Mouse (Mus musculus) monocyte, adult 5-6 weeks (primary cell): ENCODE data around the gene Chad. TPM values are rescaled to one million over a fixed set of nuclear protein-coding genes. Genes with fewer than 3 reads are reported as not detected.

Experiments used
- ATAC-seq: fragments of 153-309, 156-312 bp; replicated peaks from 2 replicates; pipeline ENCODE4 v1.8.0; 2017; ENCODE audit warnings: mild to moderate bottlenecking; ENCODE audit not compliant: low TSS enrichment, insufficient number of reproducible peaks, severe bottlenecking, poor library complexity, low FRiP score
- total RNA-seq: library from RNA; stranded (forward); fragments of 200-1000, 200-491, 200-594 nt; gene quantifications from 3 replicates; pipeline ENCODE4 v1.2.3, GENCODE M21; 2017

Chad gene
- total RNA-seq, 1 experiment from 2014 or later = not detected

GRCm38 (mm10) chr11:94610744-94611740 is 46.2 kb downstream of the Chad start:
- no peak for ATAC-seq

DNA sequence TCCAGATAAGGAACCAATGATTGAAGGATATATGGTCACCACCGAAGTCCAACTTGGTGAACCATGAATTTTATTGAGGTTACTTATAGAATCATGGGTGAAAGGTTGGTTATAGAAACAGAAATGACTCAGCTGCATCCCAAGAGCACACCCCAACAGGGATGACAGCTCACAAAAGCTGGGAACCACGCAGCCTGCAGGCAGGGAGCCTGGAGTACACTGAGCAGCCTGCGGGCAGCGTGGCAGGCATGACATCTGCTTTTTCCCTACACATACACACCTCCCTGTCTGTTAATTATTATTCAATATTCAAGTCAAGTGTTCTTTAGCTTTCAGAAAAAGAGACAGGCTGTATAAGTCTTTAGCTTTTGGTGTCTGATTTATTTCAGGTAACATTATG is 49.8 kb downstream of the Chad start:
- no peak for ATAC-seq

- ATAC-seq = no peak
Observed at GRCm38 (mm10) chr11:94615494-94615893, 50.6 kb downstream of the Chad start.

DNA sequence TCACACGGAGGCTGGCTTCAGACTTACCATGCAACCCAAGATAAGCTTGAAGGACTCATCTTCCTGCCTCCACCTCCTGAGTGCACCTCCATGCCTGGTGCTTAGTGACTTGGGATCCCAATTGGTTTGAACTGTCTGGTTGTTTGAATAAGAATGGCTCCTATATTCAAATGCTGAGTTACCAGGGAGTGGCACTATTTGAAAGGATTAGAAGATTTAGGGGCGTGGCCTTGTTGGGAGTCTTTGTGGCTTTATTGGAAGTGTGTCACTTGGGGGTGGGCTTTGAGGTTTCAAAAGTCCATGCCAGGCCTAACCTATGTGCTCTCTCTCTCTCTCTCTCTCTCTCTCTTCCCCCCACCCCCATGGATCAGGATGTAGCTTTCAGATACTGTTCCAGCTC is 52.8 kb downstream of the Chad start:
- ATAC-seq = no peak

Other genes starting within 250 kb of the Chad start
- 180 to 368 TPM (median 210 TPM) in 3 replicates for gene Luc7l3, start 243.1 kb upstream of the Chad start, total RNA-seq
- 51.5 to 78.7 TPM (median 72.6 TPM) in 3 replicates for gene Ankrd40, start 237.0 kb upstream of the Chad start, total RNA-seq
- gene Abcc3, start 172.1 kb upstream of the Chad start, total RNA-seq = 0.39 to 1.8 TPM (median 0.64 TPM) in 3 replicates
- not detected in 3 replicates for gene Cacna1g, start 90.8 kb upstream of the Chad start, total RNA-seq
- gene Spata20, start 78.9 kb upstream of the Chad start, total RNA-seq = 0.67 TPM in 1 of 3 replicates, not detected in the others
- not detected in 3 replicates for gene Epn3, start 65.1 kb upstream of the Chad start, total RNA-seq
- 0.19 TPM in 1 of 3 replicates, not detected in the others for gene Mycbpap, start 43.3 kb upstream of the Chad start, total RNA-seq
- gene Rsad1, start 15.8 kb upstream of the Chad start, total RNA-seq = 1.6 to 4.8 TPM (median 3.1 TPM) in 3 replicates
- gene Acsf2, start 36.8 kb downstream of the Chad start, total RNA-seq = 1.8 to 10.8 TPM (median 2.8 TPM) in 3 replicates
- gene Lrrc59, start 64.7 kb downstream of the Chad start, total RNA-seq = 61.6 to 80.3 TPM (median 69.2 TPM) in 3 replicates
- 13.2 to 23.6 TPM (median 19.1 TPM) in 3 replicates for gene Mrpl27, start 88.7 kb downstream of the Chad start, total RNA-seq
- gene Eme1, start 88.9 kb downstream of the Chad start, total RNA-seq = 1.2 TPM in 1 of 3 replicates, not detected in the others
- gene Xylt2, start 112.5 kb downstream of the Chad start, total RNA-seq = 7.1 to 16.8 TPM (median 11.4 TPM) in 3 replicates
- gene Gm11541, start 139.5 kb downstream of the Chad start, total RNA-seq = not detected in 3 replicates
- not detected in 3 replicates for gene Cdc34b, start 176.7 kb downstream of the Chad start, total RNA-seq
- gene Tmem92, start 217.7 kb downstream of the Chad start, total RNA-seq = not detected in 3 replicates